ENCODE assay signal across 9 mouse cellular contexts in the genomic region with DNA sequence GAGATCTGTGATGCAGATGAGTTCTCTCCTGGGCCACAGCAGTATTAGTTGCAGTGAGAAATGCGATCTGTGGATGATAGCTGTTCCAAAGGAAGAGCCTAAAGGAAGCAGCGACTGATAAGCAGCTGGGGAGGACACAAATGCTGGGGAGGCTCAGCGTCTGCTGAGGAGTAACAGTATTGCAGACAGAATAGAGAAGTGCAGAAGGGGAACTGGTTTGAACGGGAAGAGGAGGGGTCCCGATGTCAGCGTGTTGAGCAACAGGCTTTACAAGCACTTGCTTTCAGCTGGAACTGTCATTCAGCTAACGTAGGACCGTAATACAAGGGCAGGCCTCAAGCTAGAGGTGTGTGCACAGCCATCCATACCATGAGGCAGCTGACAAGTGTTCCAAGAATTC. TPM values are rescaled to one million over a fixed set of nuclear protein-coding genes. Genes with fewer than 3 reads are reported as not detected.
DNase-seq lines count a peak whose midpoint lies in the region; ATAC-seq lines count a peak whose summit lies in the region.
"Had no signal": no experiment of that assay in that cellular context is flagged by ENCODE, and none has a peak within 500 bp of the region (broad histone marks: within the 10 kb centered on the region; RNA-seq: fewer than 3 reads in every experiment).

No protein-coding gene starts in this region.

- no peaks in the 10 kb centered on the region for H3K27me3 ChIP-seq in intestine, embryonic 15.5 days (replicated peaks)

- H3K27ac ChIP-seq in intestine, embryonic 15.5 days: no peak overlapping the region; the same call in 1 of the 2 replicates

- no peak overlapping the region for H3K9ac ChIP-seq in intestine, embryonic 15.5 days

- peak; percentile 48 to 71 for DNase-seq in heart, adult 18-20 months
- DNase-seq in heart, adult 8-10 months (ENCODE audit: low spot score): no peak
- DNase-seq in brain, adult 2 months (ENCODE audit: low read depth, low spot score): peak; percentile 49
- no peak for DNase-seq in thymus, adult 18-20 months
- no peak for DNase-seq in layer of hippocampus, adult 9-10 months (ENCODE audit: low spot score)
- no peak for DNase-seq in thymus, postnatal 4 days

- no peak overlapping the region for H3K4me3 ChIP-seq in intestine, embryonic 15.5 days (replicated peaks)

- 78% methylated on average over 8 of the region's 8 CpGs for WGBS in intestine, embryonic 15.5 days

- H3K4me1 ChIP-seq in intestine, embryonic 15.5 days (replicated peaks): peaks cover 43% of the 10 kb centered on the region

- peak overlapping the region; percentile 90 for H3K4me2 ChIP-seq in intestine, embryonic 15.5 days (replicated peaks)

- peaks cover 24% of the 10 kb centered on the region for H3K36me3 ChIP-seq in intestine, embryonic 15.5 days

- H3K9me3 ChIP-seq in intestine, embryonic 15.5 days: no peaks in the 10 kb centered on the region

- ATAC-seq in intestine, embryonic 15.5 days: no peak
- ATAC-seq in megakaryocyte, adult 5-6 weeks (ENCODE audit: poor library complexity, severe bottlenecking): peak; percentile 44
- ATAC-seq: CD4-positive, CD25-positive, alpha-beta regulatory T cell, adult 4 months had no signal

RNA-seq across cellular contexts. Expression of gene Zyx, which starts 3.8 kb away (rescaled TPM):
- 10 to 100 TPM; 50.2 to 51.8 TPM for total RNA-seq in heart, adult 18-20 months (2021)
- total RNA-seq in heart, adult 8-10 months (2022): 10 to 100 TPM; 39.3 to 47.4 (median 44.6) TPM
- 82.7 and 83.4 TPM in 2 replicates for polyA plus RNA-seq in intestine, embryonic 15.5 days (2015; fragmentation: Nextera tagmentation; extraction: Ambion mirVana)
- total RNA-seq in megakaryocyte, adult 5-6 weeks (2015): 411 and 420 TPM in 2 replicates
- 117 and 131 TPM in 2 replicates for total RNA-seq in megakaryocyte, adult 5-6 weeks (2017)

RNA-seq across cellular contexts. Expression of gene Epha1, which starts 19.9 kb away (rescaled TPM):
- total RNA-seq in heart, adult 18-20 months (2021): under 1 TPM; 0.20 to 0.26 TPM
- under 1 TPM; 0.19 to 0.37 (median 0.27) TPM for total RNA-seq in heart, adult 8-10 months (2022)
- polyA plus RNA-seq in intestine, embryonic 15.5 days (2015; fragmentation: Nextera tagmentation; extraction: Ambion mirVana): 7.6 TPM in 2 replicates
- not detected in 2 replicates for total RNA-seq in megakaryocyte, adult 5-6 weeks (2015)
- not detected in 2 replicates for total RNA-seq in megakaryocyte, adult 5-6 weeks (2017)

RNA-seq across cellular contexts. Expression of gene Fam131b, which starts 28.7 kb away (rescaled TPM):
- total RNA-seq in heart, adult 18-20 months (2021): under 1 TPM; 0.35 to 0.44 TPM
- total RNA-seq in heart, adult 8-10 months (2022): under 1 TPM; 0.44 to 0.82 (median 0.51) TPM
- polyA plus RNA-seq in intestine, embryonic 15.5 days (2015; fragmentation: Nextera tagmentation; extraction: Ambion mirVana): 0.20 and 0.25 TPM in 2 replicates
- total RNA-seq in megakaryocyte, adult 5-6 weeks (2015): not detected in 2 replicates
- not detected in 2 replicates for total RNA-seq in megakaryocyte, adult 5-6 weeks (2017)
- polyA plus RNA-seq: CD4-positive, CD25-positive, alpha-beta regulatory T cell, adult 4 months had no signal

RNA-seq across cellular contexts. Expression of gene Tas2r143, which starts 46.9 kb away (rescaled TPM):
- total RNA-seq in heart, adult 18-20 months (2021): not detected
- not detected for total RNA-seq in heart, adult 8-10 months (2022)
- polyA plus RNA-seq in intestine, embryonic 15.5 days (2015; fragmentation: Nextera tagmentation; extraction: Ambion mirVana): not detected in 2 replicates
- total RNA-seq in megakaryocyte, adult 5-6 weeks (2015): 0.39 and 1.6 TPM in 2 replicates
- 1.5 TPM in 1 of 2 replicates, not detected in the other for total RNA-seq in megakaryocyte, adult 5-6 weeks (2017)
- polyA plus RNA-seq: CD4-positive, CD25-positive, alpha-beta regulatory T cell, adult 4 months had no signal

RNA-seq across cellular contexts. Expression of gene Tas2r135, which starts 52.1 kb away (rescaled TPM):
- not detected for total RNA-seq in heart, adult 18-20 months (2021)
- under 1 TPM in 1 of 4 experiments, not detected in 3; 0.25 TPM for total RNA-seq in heart, adult 8-10 months (2022)
- not detected in 2 replicates for polyA plus RNA-seq in intestine, embryonic 15.5 days (2015; fragmentation: Nextera tagmentation; extraction: Ambion mirVana)
- total RNA-seq in megakaryocyte, adult 5-6 weeks (2015): 0.25 and 0.59 TPM in 2 replicates
- total RNA-seq in megakaryocyte, adult 5-6 weeks (2017): not detected in 2 replicates
- polyA plus RNA-seq: CD4-positive, CD25-positive, alpha-beta regulatory T cell, adult 4 months had no signal

Comparison
In these comparisons a context has a peak if more than half of its experiments do, and no peak if none do; other contexts are left out.
1. DNase-seq: peak in heart, adult 18-20 months (2 of 2) and brain, adult 2 months (single experiment); none in heart, adult 8-10 months (single experiment), thymus, adult 18-20 months (0 of 2), layer of hippocampus, adult 9-10 months (single experiment) and thymus, postnatal 4 days (single experiment).